Mouse (Mus musculus) hindbrain, embryonic 14.5 days (tissue): Measurements from ENCODE around the gene Gnai2. TPM values are rescaled to one million over a fixed set of nuclear protein-coding genes. Genes with fewer than 3 reads are reported as not detected.

Experiments
- ATAC-seq: fragments of 200-750 bp; cut with Nextera tagmentation; 2 replicates; pipeline ENCODE4 v1.8.0; 2017; ENCODE audit warnings: moderate number of reproducible peaks, mild to moderate bottlenecking, moderate TSS enrichment, moderate library complexity; ENCODE audit not compliant: low FRiP score
- DNase-seq: peaks from one replicate; pipeline ENCODE4 v3.0.0-alpha.2; 2015; ENCODE audit warnings: low spot score
- H3K27ac ChIP-seq: fragments of 300-500 bp; sonication (generic); 2 replicates; pipeline ENCODE4 v1.5.1; 2014; ENCODE audit warnings: mild to moderate bottlenecking, moderate library complexity
- H3K27me3 ChIP-seq: fragments of 300-500 bp; sonication (generic); 2 replicates; pipeline ENCODE4 v1.6.1; 2014; ENCODE audit warnings: mild to moderate bottlenecking, low read length, mixed read lengths; ENCODE audit not compliant: control insufficient read depth, insufficient read depth
- H3K36me3 ChIP-seq: fragments of 300-500 bp; sonication (generic); replicated peaks from 2 replicates; pipeline ENCODE4 v1.6.1; 2014; ENCODE audit not compliant: control insufficient read depth, insufficient read depth
- H3K4me1 ChIP-seq: fragments of 300-500 bp; sonication (generic); replicated peaks from 2 replicates; pipeline ENCODE4 v1.6.1; 2014; ENCODE audit warnings: antibody characterized with exemption, low read length, mixed read lengths; ENCODE audit not compliant: control insufficient read depth, insufficient read depth
- H3K4me2 ChIP-seq: fragments of 300-500 bp; sonication (generic); replicated peaks from 2 replicates; pipeline ENCODE4 v1.6.1; 2014; ENCODE audit warnings: mild to moderate bottlenecking, moderate library complexity
- H3K4me3 ChIP-seq: fragments of 300-500 bp; sonication (generic); replicated peaks from 2 replicates; pipeline ENCODE4 v1.5.1; 2014; ENCODE audit warnings: mild to moderate bottlenecking, low read length
- H3K9ac ChIP-seq: fragments of 300-500 bp; sonication (generic); 2 replicates; pipeline ENCODE4 v1.6.1; 2014
- H3K9me3 ChIP-seq: fragments of 300-500 bp; sonication (generic); 2 replicates; pipeline ENCODE4 v1.6.1; 2016; ENCODE audit warnings: low read length; ENCODE audit not compliant: control insufficient read depth
- WGBS: fragments of 180-500 bp; shearing (Covaris S2); extraction: QIAGEN DNeasy Blood & Tissue Kit; methylation state at CpG from one replicate; pipeline ENCODE4 v1.1.7; 2014; 5-methylcytosine and 5-hydroxymethylcytosine counted together
- polyA plus RNA-seq: library from polyadenylated mRNA; unstranded; fragments of >200 nt; fragmentation: Nextera tagmentation; extraction: Ambion mirVana; gene quantifications from 2 replicates; pipeline ENCODE4 v1.2.1, GENCODE M21; 2014

The Gnai2 gene
- polyA plus RNA-seq, 1 experiment from 2014 or later: 282 TPM

GRCm38 (mm10) chr9:107662342-107662741 is 27.2 kb upstream of the Gnai2 start:
- Histone ChIP-seq H3K4me3 (no peak overlapping the region), H3K36me3 (no peaks in the 10 kb centered on the region), H3K27ac (no peak overlapping the region), H3K4me1 (peaks cover 21% of the 10 kb centered on the region), H3K9me3 (no peaks in the 10 kb centered on the region), H3K9ac (no peak overlapping the region), H3K4me2 (no peak overlapping the region), H3K27me3 (peaks cover 16% of the 10 kb centered on the region)
- WGBS: 91% methylated on average over 8 of the region's 8 CpGs
- no peak for ATAC-seq
- DNase-seq: no peak

GRCm38 (mm10) chr9:107660777-107661176 is 25.6 kb upstream of the Gnai2 start:
- DNase-seq (no peak), ATAC-seq (no peak)
- no peak overlapping the region for H3K4me3 ChIP-seq
- H3K9me3 ChIP-seq: no peaks in the 10 kb centered on the region
- H3K9ac ChIP-seq: no peak overlapping the region
- peaks cover 6% of the 10 kb centered on the region for H3K27me3 ChIP-seq
- H3K4me1 ChIP-seq: peaks cover 8% of the 10 kb centered on the region
- H3K4me2 ChIP-seq: no peak overlapping the region
- WGBS: 41% methylated on average over 3 of the region's 3 CpGs
- no peaks in the 10 kb centered on the region for H3K36me3 ChIP-seq
- H3K27ac ChIP-seq: no peak overlapping the region

GRCm38 (mm10) chr9:107659961-107660360 is 24.8 kb upstream of the Gnai2 start:
- 75% methylated on average over 3 of the region's 3 CpGs for WGBS
- H3K9me3 ChIP-seq: no peaks in the 10 kb centered on the region
- H3K36me3 ChIP-seq: no peaks in the 10 kb centered on the region
- no peak overlapping the region for H3K4me3 ChIP-seq
- peaks cover 8% of the 10 kb centered on the region for H3K4me1 ChIP-seq
- no peak for ATAC-seq
- no peak overlapping the region for H3K9ac ChIP-seq
- H3K4me2 ChIP-seq: no peak overlapping the region
- H3K27me3 ChIP-seq: no peaks in the 10 kb centered on the region
- H3K27ac ChIP-seq: peak overlapping the region; percentile 11
- no peak for DNase-seq

GRCm38 (mm10) chr9:107659551-107659950 is 24.4 kb upstream of the Gnai2 start:
- no peaks in the 10 kb centered on the region for H3K9me3 ChIP-seq
- peak overlapping the region; percentile 11 for H3K27ac ChIP-seq
- ATAC-seq (peak; percentile 52; the same call in 1 of the 2 replicates), DNase-seq (no peak)
- H3K9ac ChIP-seq: no peak overlapping the region
- H3K4me1 ChIP-seq: peaks cover 8% of the 10 kb centered on the region
- no peak overlapping the region for H3K4me3 ChIP-seq
- no peaks in the 10 kb centered on the region for H3K27me3 ChIP-seq
- 77% methylated on average over 8 of the region's 10 CpGs for WGBS
- no peak overlapping the region for H3K4me2 ChIP-seq
- H3K36me3 ChIP-seq: no peaks in the 10 kb centered on the region

- ATAC-seq: no peak
These were observed 22.9 kb upstream of the Gnai2 start for GRCm38 (mm10) chr9:107658096-107658495.

GRCm38 (mm10) chr9:107657144-107657543 is 22.0 kb upstream of the Gnai2 start:
- H3K36me3 ChIP-seq: no peaks in the 10 kb centered on the region
- no peaks in the 10 kb centered on the region for H3K9me3 ChIP-seq
- H3K27ac ChIP-seq: no peak overlapping the region
- DNase-seq (no peak), ATAC-seq (no peak)
- no peaks in the 10 kb centered on the region; the same call in 1 of the 2 replicates for H3K4me1 ChIP-seq
- no peak overlapping the region for H3K9ac ChIP-seq
- H3K4me2 ChIP-seq: no peak overlapping the region
- H3K27me3 ChIP-seq: no peaks in the 10 kb centered on the region
- no peak overlapping the region for H3K4me3 ChIP-seq
- 82% methylated on average over 5 of the region's 5 CpGs for WGBS

More at GRCm38 (mm10) chr9:107658096-107658495, 22.9 kb upstream of the Gnai2 start:
- no peak overlapping the region for H3K4me3 ChIP-seq
- no peak for DNase-seq
- H3K9ac ChIP-seq: no peak overlapping the region
- H3K27ac ChIP-seq: no peak overlapping the region
- H3K36me3 ChIP-seq: no peaks in the 10 kb centered on the region
- H3K4me2 ChIP-seq: no peak overlapping the region
- WGBS: 90% methylated on average over 6 of the region's 6 CpGs
- H3K27me3 ChIP-seq: no peaks in the 10 kb centered on the region
- H3K4me1 ChIP-seq: no peaks in the 10 kb centered on the region; the same call in none of the 2 replicates
- H3K9me3 ChIP-seq: no peaks in the 10 kb centered on the region

- 0 out of 2 replicates have a peak, but pooled peaks cover 8% of the 10 kb centered on the region for H3K4me1 ChIP-seq
- ATAC-seq (no peak), DNase-seq (no peak)
- H3K9me3 ChIP-seq: no peaks in the 10 kb centered on the region
- H3K36me3 ChIP-seq: no peaks in the 10 kb centered on the region
- no peak overlapping the region for H3K4me2 ChIP-seq
- H3K4me3 ChIP-seq: no peak overlapping the region
- no peak overlapping the region for H3K9ac ChIP-seq
- 83% methylated on average over 4 of the region's 4 CpGs for WGBS
- no peak overlapping the region for H3K27ac ChIP-seq
- no peaks in the 10 kb centered on the region for H3K27me3 ChIP-seq
These were observed 19.4 kb upstream of the Gnai2 start for GRCm38 (mm10) chr9:107654585-107654984.

GRCm38 (mm10) chr9:107653474-107653873 is 18.3 kb upstream of the Gnai2 start:
- H3K27ac ChIP-seq: no peak overlapping the region
- H3K4me2 ChIP-seq: no peak overlapping the region
- no peaks in the 10 kb centered on the region for H3K9me3 ChIP-seq
- ATAC-seq: no peak
- H3K4me3 ChIP-seq: no peak overlapping the region
- DNase-seq: no peak
- 88% methylated on average over 2 of the region's 2 CpGs for WGBS
- 0 out of 2 replicates have a peak, but pooled peaks cover 8% of the 10 kb centered on the region for H3K4me1 ChIP-seq
- H3K9ac ChIP-seq: no peak overlapping the region
- no peaks in the 10 kb centered on the region for H3K27me3 ChIP-seq
- H3K36me3 ChIP-seq: no peaks in the 10 kb centered on the region

- DNase-seq: peak; percentile 43
These were observed 15.7 kb upstream of the Gnai2 start for GRCm38 (mm10) chr9:107650708-107651481.

More at GRCm38 (mm10) chr9:107650708-107651481, 15.7 kb upstream of the Gnai2 start:
- no peaks in the 10 kb centered on the region for H3K27me3 ChIP-seq
- no peak overlapping the region for H3K4me2 ChIP-seq
- no peaks in the 10 kb centered on the region for H3K9me3 ChIP-seq
- H3K36me3 ChIP-seq: no peaks in the 10 kb centered on the region
- H3K4me1 ChIP-seq: 0 out of 2 replicates have a peak, but pooled peaks cover 8% of the 10 kb centered on the region
- peak overlapping the region; percentile 75 for H3K27ac ChIP-seq
- 29% methylated on average over 12 of the region's 12 CpGs for WGBS
- peak; percentile 80 for ATAC-seq
- H3K4me3 ChIP-seq: no peak overlapping the region
- no peak overlapping the region for H3K9ac ChIP-seq
